Mouse (Mus musculus) kidney, embryonic 16.5 days (tissue): ENCODE data around the gene Kpna3. TPM values are rescaled to one million over a fixed set of nuclear protein-coding genes. Genes with fewer than 3 reads are reported as not detected.
A peak's percentile ranks its signal among the peaks of the same experiment; 100 is the strongest.

Source experiments
- ATAC-seq: fragments of 200-750 bp; cut with Nextera tagmentation; 2 replicates; pipeline ENCODE4 v1.8.0; 2017; ENCODE audit warnings: moderate TSS enrichment; ENCODE audit not compliant: low FRiP score, low TSS enrichment
- H3K27ac ChIP-seq: fragments of 300-500 bp; sonication (generic); 2 replicates; pipeline ENCODE4 v1.5.1; 2014; ENCODE audit warnings: low read length
- H3K27me3 ChIP-seq: fragments of 300-500 bp; sonication (generic); 2 replicates; pipeline ENCODE4 v1.6.1; 2014; ENCODE audit warnings: low read length, control low read depth, mixed read lengths; ENCODE audit not compliant: insufficient read depth
- H3K36me3 ChIP-seq: fragments of 300-500 bp; sonication (generic); 2 replicates; pipeline ENCODE4 v1.6.1; 2014; ENCODE audit warnings: low read length, control low read depth, mixed read lengths; ENCODE audit not compliant: insufficient read depth
- H3K4me1 ChIP-seq: fragments of 300-500 bp; sonication (generic); 2 replicates; pipeline ENCODE4 v1.6.1; 2014; ENCODE audit warnings: low read length, control low read depth, mixed read lengths; ENCODE audit not compliant: insufficient read depth
- H3K4me2 ChIP-seq: fragments of 300-500 bp; sonication (generic); replicated peaks from 2 replicates; pipeline ENCODE4 v1.6.1; 2014; ENCODE audit warnings: low read depth, low read length
- H3K4me3 ChIP-seq: fragments of 300-500 bp; sonication (generic); 2 replicates; pipeline ENCODE4 v1.5.1; 2014; ENCODE audit warnings: mild to moderate bottlenecking, low read length
- H3K9ac ChIP-seq: fragments of 300-500 bp; sonication (generic); replicated peaks from 2 replicates; pipeline ENCODE4 v1.6.1; 2014; ENCODE audit warnings: low read length
- H3K9me3 ChIP-seq: fragments of 300-500 bp; sonication (generic); 2 replicates; pipeline ENCODE4 v1.6.1; 2016; ENCODE audit warnings: low read length, control low read depth
- WGBS: fragments of 180-500 bp; shearing (Covaris S2); extraction: QIAGEN DNeasy Blood & Tissue Kit; methylation state at CpG from one replicate; pipeline ENCODE4 v1.1.7; 2014; 5-methylcytosine and 5-hydroxymethylcytosine counted together
- polyA plus RNA-seq: library from polyadenylated mRNA; unstranded; fragments of >200 nt; fragmentation: Nextera tagmentation; extraction: Ambion mirVana; gene quantifications from 2 replicates; pipeline ENCODE4 v1.2.1, GENCODE M21; 2015

The Kpna3 gene
- 46.2 and 50.5 TPM in 2 replicates for polyA plus RNA-seq

GRCm38 (mm10) chr14:61439661-61440559 lies at the start of gene Kpna3:
Kpna3 (minus strand) TSS chr14:61439874.
- H3K4me2 ChIP-seq, result peak within 1 kb of the TSS; percentile 68
- no peaks in the 10 kb centered on the region for H3K9me3 ChIP-seq
- H3K36me3 ChIP-seq, result no peaks in the 10 kb centered on the region
- peak within 1 kb of the TSS; percentile 93 for H3K9ac ChIP-seq
- ATAC-seq, result peak; percentile 98
- H3K27me3 ChIP-seq, result no peaks in the 10 kb centered on the region
- under 1% methylated on average over 65 of the region's 85 CpGs for WGBS
- H3K4me1 ChIP-seq, result peaks cover 15% of the 10 kb centered on the region
- peak within 1 kb of the TSS; percentile 85 for H3K4me3 ChIP-seq
- peak within 1 kb of the TSS; percentile 97 for H3K27ac ChIP-seq

- Histone ChIP-seq H3K27me3 (no peaks in the 10 kb centered on the region), H3K4me3 (no peak overlapping the region), H3K4me1 (no peaks in the 10 kb centered on the region), H3K36me3 (no peaks in the 10 kb centered on the region), H3K4me2 (no peak overlapping the region), H3K9ac (no peak overlapping the region), H3K9me3 (no peaks in the 10 kb centered on the region), H3K27ac (no peak overlapping the region)
- 69% methylated on average over 2 of the region's 2 CpGs for WGBS
- ATAC-seq, result no peak
These were observed 20.7 kb upstream of the Kpna3 start for GRCm38 (mm10) chr14:61460365-61460764.

DNA sequence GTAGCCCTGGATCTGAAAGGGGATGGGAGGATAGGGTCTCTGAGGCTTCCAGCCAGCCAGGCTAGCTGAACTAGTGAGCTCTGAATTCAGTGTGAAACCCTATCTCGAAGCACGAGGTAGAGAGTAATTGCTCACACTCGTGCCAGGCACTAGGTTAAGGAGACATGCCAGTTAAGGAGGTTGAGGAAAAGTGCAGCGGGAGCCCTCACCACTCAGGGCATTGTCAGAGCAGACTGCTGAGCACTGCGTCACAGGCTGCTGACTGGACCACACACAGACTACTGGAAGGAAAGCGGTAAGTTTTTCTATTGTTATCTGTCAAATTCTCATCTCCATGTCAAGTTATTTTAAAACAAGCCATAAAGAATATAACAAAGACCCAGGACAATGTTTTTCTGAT lies 17.8 kb upstream of the Kpna3 start:
- no peak overlapping the region for H3K27ac ChIP-seq
- ATAC-seq, result no peak
- no peaks in the 10 kb centered on the region for H3K27me3 ChIP-seq
- H3K4me2 ChIP-seq, result no peak overlapping the region
- no peaks in the 10 kb centered on the region for H3K4me1 ChIP-seq
- H3K9ac ChIP-seq, result no peak overlapping the region
- H3K9me3 ChIP-seq, result no peaks in the 10 kb centered on the region
- no peak overlapping the region for H3K4me3 ChIP-seq
- 34% methylated on average over 6 of the region's 6 CpGs for WGBS
- no peaks in the 10 kb centered on the region for H3K36me3 ChIP-seq

DNA sequence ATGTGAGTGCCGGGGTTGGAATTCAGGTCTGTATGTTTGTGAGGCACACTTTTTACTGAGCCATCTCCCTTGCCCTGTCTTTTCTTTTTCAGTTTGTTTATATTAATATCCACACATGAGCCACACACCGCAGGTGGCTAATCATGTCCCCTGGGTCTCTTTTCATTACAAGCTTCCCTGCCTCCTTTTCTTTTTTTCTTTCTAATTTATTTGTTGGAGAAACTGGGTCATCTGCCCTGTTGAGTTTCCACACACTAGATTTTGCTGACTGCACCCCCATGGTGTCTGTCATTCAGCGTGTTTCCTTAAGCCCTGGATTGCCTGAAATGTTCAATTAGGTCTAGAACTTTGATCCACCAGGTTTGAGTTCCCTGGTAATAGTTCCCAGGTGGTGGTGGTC lies 15.9 kb upstream of the Kpna3 start:
- no peak for ATAC-seq
- Histone ChIP-seq H3K27ac (no peak overlapping the region), H3K4me1 (no peaks in the 10 kb centered on the region), H3K4me2 (no peak overlapping the region), H3K4me3 (no peak overlapping the region), H3K9me3 (no peaks in the 10 kb centered on the region), H3K9ac (no peak overlapping the region), H3K27me3 (no peaks in the 10 kb centered on the region), H3K36me3 (no peaks in the 10 kb centered on the region)
- 87% methylated on average over 3 of the region's 3 CpGs for WGBS

DNA sequence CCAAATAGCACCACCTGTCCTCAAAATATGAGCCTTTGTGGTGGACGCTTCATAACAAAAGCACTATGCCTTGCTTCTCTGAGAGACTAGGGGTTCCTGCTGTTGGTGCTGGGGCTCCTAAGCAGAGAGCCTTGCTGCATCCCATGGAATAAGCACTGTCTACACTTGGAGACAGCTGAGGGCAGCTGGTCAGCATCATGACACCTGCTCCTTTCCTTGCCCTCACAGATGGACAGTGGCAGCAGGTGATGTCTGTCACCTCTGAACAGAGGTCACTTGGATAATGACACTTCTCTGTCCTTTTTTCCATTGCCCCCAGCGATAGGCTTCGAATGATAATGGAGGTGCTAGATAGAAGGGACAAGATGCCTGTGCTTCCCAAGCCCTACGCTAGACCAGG lies 13.4 kb upstream of the Kpna3 start:
- 79% methylated on average over 4 of the region's 4 CpGs for WGBS
- Histone ChIP-seq H3K4me2 (no peak overlapping the region), H3K27me3 (no peaks in the 10 kb centered on the region), H3K9ac (no peak overlapping the region), H3K4me3 (no peak overlapping the region), H3K4me1 (no peaks in the 10 kb centered on the region), H3K27ac (no peak overlapping the region), H3K9me3 (no peaks in the 10 kb centered on the region), H3K36me3 (no peaks in the 10 kb centered on the region)
- no peak for ATAC-seq

GRCm38 (mm10) chr14:61452481-61452880 lies 12.8 kb upstream of the Kpna3 start:
- no peak overlapping the region for H3K4me2 ChIP-seq
- H3K9me3 ChIP-seq, result no peaks in the 10 kb centered on the region
- H3K36me3 ChIP-seq, result no peaks in the 10 kb centered on the region
- no peak overlapping the region for H3K27ac ChIP-seq
- H3K9ac ChIP-seq, result no peak overlapping the region
- 48% methylated on average over 6 of the region's 6 CpGs for WGBS
- no peak for ATAC-seq
- no peaks in the 10 kb centered on the region for H3K4me1 ChIP-seq
- H3K4me3 ChIP-seq, result no peak overlapping the region
- no peaks in the 10 kb centered on the region for H3K27me3 ChIP-seq

DNA sequence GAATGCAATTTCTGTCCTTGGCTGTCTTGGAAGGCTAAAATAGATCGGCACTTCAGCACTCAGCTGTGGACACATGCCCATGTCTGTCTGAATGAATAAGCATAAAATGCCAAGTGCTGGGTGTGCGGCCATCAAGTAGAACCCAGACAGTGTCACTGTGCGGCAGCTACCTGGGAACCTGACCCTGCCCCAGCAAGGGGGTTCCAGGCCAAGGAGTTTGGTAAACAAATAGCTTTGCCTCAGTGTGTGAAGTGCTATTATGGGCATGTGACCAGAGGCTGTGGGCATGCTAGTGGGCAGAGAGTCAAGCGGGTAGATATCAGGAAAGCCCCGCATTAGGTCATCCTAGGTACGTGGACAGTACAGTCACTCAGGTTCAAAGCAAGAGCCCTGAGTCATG lies 8.1 kb upstream of the Kpna3 start:
- Histone ChIP-seq H3K9me3 (no peaks in the 10 kb centered on the region), H3K36me3 (no peaks in the 10 kb centered on the region), H3K9ac (no peak overlapping the region), H3K4me1 (no peaks in the 10 kb centered on the region), H3K27me3 (no peaks in the 10 kb centered on the region), H3K4me2 (no peak overlapping the region), H3K27ac (no peak overlapping the region), H3K4me3 (no peak overlapping the region)
- 76% methylated on average over 6 of the region's 6 CpGs for WGBS
- ATAC-seq, result no peak

- Histone ChIP-seq H3K27me3 (no peaks in the 10 kb centered on the region), H3K36me3 (no peaks in the 10 kb centered on the region), H3K27ac (peak overlapping the region; percentile 97), H3K4me2 (peak overlapping the region; percentile 68), H3K9me3 (no peaks in the 10 kb centered on the region), H3K9ac (peak overlapping the region; percentile 93), H3K4me3 (peak overlapping the region; percentile 85), H3K4me1 (peaks cover 15% of the 10 kb centered on the region)
- under 1% methylated on average over 46 of the region's 62 CpGs for WGBS
- ATAC-seq, result peak; percentile 79
These were observed 473 bp downstream of the Kpna3 start for GRCm38 (mm10) chr14:61439141-61439660.

DNA sequence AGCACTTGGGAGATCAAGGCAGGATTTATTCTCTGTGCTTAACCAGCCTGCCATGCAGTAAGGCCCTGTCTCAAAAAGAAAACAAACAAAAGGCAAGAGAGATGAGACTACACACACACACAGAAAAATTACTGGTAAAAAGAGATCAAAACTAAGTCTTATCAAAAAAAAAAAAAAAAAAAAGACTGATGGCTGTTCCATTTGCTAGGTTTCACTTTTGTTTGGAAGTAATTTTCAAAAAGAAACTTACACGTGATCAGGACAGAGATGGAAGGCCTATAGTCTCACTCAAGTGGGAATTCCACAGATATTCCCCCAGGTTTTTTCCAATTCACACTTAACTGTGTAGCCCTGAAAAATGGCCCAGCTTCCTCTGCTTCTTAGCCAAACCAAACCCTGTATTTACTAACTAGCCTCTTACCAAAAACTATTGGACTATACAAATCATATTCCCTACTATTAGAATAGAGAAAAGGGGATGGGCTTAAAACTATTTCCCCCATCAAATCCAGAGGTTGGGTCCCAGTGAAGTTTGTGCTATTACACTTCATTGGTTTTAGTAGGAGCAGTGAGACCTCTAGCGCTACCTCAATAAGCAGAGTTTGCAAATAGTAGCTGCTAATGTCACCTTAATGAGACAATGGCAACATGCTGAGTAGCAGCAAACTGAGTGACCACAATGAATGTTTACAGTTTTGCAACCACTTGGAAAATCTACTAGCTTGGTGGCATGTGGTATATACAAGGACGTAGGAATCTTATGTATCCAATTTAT lies 1.3 kb downstream of the Kpna3 start:
- no peak overlapping the region for H3K27ac ChIP-seq
- H3K9ac ChIP-seq, result 0 out of 2 replicates have a peak overlapping the region, but pooled peaks have one; percentile 26
- peak overlapping the region; percentile 68 for H3K4me2 ChIP-seq
- H3K27me3 ChIP-seq, result no peaks in the 10 kb centered on the region
- 13% methylated on average over 3 of the region's 3 CpGs for WGBS
- H3K9me3 ChIP-seq, result no peaks in the 10 kb centered on the region
- peak overlapping the region; percentile 85 for H3K4me3 ChIP-seq
- H3K36me3 ChIP-seq, result no peaks in the 10 kb centered on the region
- peaks cover 15% of the 10 kb centered on the region for H3K4me1 ChIP-seq
- no peak for ATAC-seq
